ENCODE assay signal across 15 mouse cellular contexts in genomic region chr7:107553461-107553860, GRCm38 (mm10).
"Had no signal": no experiment of that assay in that cellular context is flagged by ENCODE, and none has a peak within 500 bp of the region (broad histone marks: within the 10 kb centered on the region; RNA-seq: fewer than 3 reads in every experiment).

No protein-coding gene starts in this region.

- H3K9me3 ChIP-seq: limb, embryonic 15.5 days; lung, embryonic 15.5 days; midbrain, embryonic 10.5 days had no signal

- DNase-seq: kidney, postnatal 25 days; layer of hippocampus, adult 9-11 months; liver, postnatal 0 days; lung, postnatal 10 days; lung, postnatal 36 days; midbrain, embryonic 14.5 days; thymus, adult 18-20 months; thymus, postnatal 36 days had no signal

- H3K27ac ChIP-seq: kidney, postnatal 0 days; layer of hippocampus, adult 2 months; limb, embryonic 15.5 days; liver, embryonic 14.5 days; lung, embryonic 15.5 days; midbrain, embryonic 10.5 days had no signal

- H3K9ac ChIP-seq: limb, embryonic 15.5 days; liver, embryonic 14.5 days; liver, postnatal 0 days; lung, embryonic 15.5 days had no signal

- H3K4me3 ChIP-seq: layer of hippocampus, adult 2 months; limb, embryonic 15.5 days; lung, embryonic 15.5 days; megakaryocyte, embryonic 14.5 days; midbrain, embryonic 10.5 days had no signal

- H3K36me3 ChIP-seq: limb, embryonic 15.5 days; lung, embryonic 15.5 days; midbrain, embryonic 10.5 days had no signal

- H3K4me1 ChIP-seq: limb, embryonic 15.5 days; lung, embryonic 15.5 days; midbrain, embryonic 10.5 days had no signal

- H3K27me3 ChIP-seq: limb, embryonic 15.5 days; lung, embryonic 15.5 days; megakaryocyte, embryonic 14.5 days had no signal
